Mouse (Mus musculus): Measurements from ENCODE around the gene Tmem50b.

DNA sequence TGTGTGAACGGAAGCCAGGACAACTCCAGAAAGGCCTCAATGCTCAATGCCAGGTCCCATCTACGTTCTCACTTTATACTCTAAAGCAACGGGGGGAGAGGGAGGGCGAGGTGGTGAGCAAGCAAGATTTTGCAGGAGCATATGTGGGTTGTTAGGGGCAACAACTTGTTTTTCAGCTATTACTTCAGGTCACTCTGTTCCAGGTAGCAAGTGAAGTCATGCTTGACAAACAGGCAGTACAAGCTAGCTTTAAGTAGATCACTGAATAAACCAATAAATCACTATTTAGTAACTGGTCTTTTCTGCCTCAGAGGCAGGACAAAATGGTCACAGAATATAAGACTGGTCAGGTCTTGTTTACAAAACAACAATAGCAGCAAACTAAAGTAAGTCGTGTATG, 12.0 kb downstream of the Tmem50b start:
- TF ChIP-seq POLR2A (IDR thresholded peaks at IDR 0.05; ENCODE audit: extremely low read depth, insufficient read depth, low read length) (no peak), CTCF (IDR thresholded peaks at IDR 0.05; ENCODE audit: extremely low read depth, insufficient read depth, low read length) (no peak)
